Mouse (Mus musculus): ENCODE data around the gene Clstn2. TPM values are rescaled to one million over a fixed set of nuclear protein-coding genes. Genes with fewer than 3 reads are reported as not detected.

Clstn2 gene
- total RNA-seq, 2 experiments from 2014 or later, result 75.6 to 83.7 TPM

DNA sequence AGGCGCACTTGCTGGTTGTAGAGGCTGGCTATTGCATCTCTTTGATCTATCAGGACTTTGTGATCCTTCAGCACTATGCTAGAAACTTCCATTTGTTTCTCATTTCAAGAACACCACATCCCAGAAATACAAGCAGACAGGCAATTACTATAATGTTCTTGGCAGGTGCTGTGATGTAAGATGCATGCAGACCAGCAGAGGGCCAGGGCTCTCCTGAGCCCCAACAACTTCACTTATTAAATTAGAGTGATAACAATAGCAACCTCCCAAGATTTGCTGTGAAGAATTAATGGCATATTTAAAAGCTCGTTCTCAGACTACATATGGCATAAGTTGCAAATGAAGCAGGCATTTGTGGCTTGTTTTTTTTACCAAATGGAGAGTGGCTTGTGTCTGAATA lies 624.8 kb downstream of the Clstn2 start:
- no peak for DNase-seq (ENCODE audit: extremely low spot score in 1 of 2, low spot score in 2 of 2)
- Histone ChIP-seq H3K27ac (no peak overlapping the region), H3K4me3 (no peak overlapping the region)
- intact Hi-C loops (cut with DNase I), result no loop called here
- TF ChIP-seq CTCF (IDR thresholded peaks at IDR 0.05), result peak; percentile 22
